Mouse (Mus musculus): Measurements from ENCODE around the gene Tmem234. TPM values are rescaled to one million over a fixed set of nuclear protein-coding genes. Genes with fewer than 3 reads are reported as not detected.

Gene Tmem234
- total RNA-seq, 2 experiments from 2014 or later, result 92.2 to 93.7 TPM

DNA sequence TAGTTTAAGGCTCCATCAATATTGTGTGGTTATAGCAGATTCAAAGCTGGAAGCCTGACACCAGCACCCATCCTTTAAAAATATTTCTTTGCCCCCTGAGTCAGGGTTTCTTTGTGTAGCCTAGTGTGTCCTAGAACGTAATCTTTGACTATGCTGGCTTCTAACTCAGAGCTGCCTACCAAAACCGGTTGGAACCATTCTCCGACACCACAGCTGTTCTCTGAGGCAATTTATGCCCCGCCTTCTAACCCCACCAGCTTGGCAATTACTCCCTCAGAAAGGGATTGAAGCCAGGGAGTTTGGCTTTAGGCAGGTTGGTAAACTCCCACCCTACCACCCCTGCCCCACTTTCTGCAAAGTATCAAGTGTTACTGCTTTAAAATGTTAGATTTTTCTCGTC, 41.3 kb downstream of the Tmem234 start:
- no peak for DNase-seq (ENCODE audit: low spot score in 2 of 2)
- intact Hi-C loops (cut with DNase I), result loop anchor here (2.0 to 5.0 kb wide), 2 partner anchors 17 to 51 kb away; no protein-coding TSS in a partner anchor

GRCm38 (mm10) chr4:129645204-129645603, 44.7 kb downstream of the Tmem234 start:
- no peak for DNase-seq (ENCODE audit: low spot score in 2 of 2)
- intact Hi-C loops (cut with DNase I), result no loop called here

DNA sequence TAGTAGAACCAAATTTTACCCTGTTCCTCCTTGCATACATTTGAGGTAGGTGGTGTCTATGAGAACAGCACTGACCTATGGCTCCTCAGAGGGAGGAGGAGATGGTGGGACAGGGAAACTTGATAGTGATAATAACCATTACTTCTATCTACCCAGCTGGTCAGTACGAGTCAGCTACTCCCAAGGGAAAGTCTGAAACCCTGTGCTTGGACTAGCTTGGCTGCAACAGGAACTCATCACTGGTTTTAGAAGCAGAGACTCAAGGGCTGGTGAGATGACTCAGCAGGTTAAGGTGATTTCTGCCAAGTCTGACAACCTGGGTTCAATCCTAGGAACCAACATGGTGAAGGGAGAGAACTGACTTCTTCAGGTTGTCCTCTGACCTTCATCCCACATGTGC, 48.2 kb downstream of the Tmem234 start:
- intact Hi-C loops (cut with DNase I), result no loop called here
- no peak for DNase-seq (ENCODE audit: low spot score in 2 of 2)

DNA sequence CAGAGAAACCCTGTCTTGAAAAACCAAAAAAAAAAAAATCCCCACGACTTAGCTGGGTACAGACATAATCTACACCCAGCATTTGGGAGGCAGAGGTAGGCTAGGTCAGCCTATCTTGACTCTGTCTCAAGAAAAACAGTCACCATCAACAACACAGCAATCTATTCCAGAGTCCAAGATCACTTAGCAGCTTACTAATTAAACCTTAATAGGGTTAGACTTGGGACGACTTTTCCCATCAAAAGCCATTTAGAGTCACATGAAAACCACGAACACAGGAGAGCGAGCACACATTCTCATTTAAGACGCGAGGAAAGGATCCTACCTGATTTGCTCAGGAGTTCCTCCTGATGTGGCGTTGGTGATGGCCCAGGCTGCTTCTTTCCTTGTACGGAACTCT, 49.9 kb downstream of the Tmem234 start:
- no peak for DNase-seq (ENCODE audit: low spot score in 2 of 2)
- intact Hi-C loops (cut with DNase I), result no loop called here

GRCm38 (mm10) chr4:129654770-129655169, 54.3 kb downstream of the Tmem234 start:
- DNase-seq (ENCODE audit: low spot score in 2 of 2), result no peak
- intact Hi-C loops (cut with DNase I), result no loop called here

DNA sequence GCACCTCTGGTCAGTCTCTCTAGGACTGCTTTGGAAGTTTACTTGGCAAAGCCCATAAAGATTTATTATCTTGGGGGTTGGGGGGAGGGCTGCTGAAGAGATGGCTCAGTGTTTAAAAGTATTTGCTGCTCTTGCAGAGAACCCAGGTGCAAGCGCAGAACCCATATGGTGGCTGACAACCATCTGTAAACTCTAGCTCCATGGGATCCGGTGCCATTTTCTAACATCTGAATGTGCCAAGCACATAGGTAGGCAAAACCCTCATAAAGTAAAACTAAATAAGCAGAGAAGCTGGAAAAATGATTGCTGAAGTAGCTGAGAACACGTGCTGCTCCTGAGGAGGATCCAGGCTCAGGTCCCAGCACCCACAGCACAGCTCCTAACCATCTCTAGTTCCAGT, 61.1 kb downstream of the Tmem234 start:
- intact Hi-C loops (cut with DNase I), result no loop called here

DNA sequence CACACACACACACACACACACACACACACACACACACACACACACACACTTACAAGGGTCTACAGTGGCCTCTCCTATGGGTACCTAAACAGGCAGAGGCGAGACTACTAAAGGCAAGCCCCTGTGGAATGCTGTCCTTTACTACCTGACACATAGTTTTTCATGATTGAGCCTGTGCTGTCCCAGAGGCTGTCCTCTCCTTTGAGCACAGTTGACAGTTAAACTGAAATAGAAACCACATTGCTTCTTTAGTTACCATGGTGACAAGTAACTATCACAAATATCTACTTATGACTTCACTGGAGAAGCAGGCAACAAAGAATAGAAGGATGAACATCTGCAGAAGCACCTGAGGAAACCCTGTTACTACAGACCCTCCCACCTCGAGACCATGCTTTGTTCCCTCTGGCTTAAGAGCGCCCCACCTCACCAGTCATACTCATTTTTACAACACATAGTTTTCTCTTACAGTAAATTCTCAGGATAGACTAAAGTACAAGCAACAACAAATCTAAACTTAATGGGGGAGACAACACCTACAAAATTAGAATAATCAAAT, 61.9 kb downstream of the Tmem234 start:
- DNase-seq (ENCODE audit: low spot score in 2 of 2), result no peak
- intact Hi-C loops (cut with DNase I), result no loop called here

More for the DNA sequence above, 61.1 kb downstream of the Tmem234 start:
- no peak for DNase-seq (ENCODE audit: low spot score in 2 of 2)

- intact Hi-C loops (cut with DNase I), result no loop called here
- DNase-seq (ENCODE audit: low spot score in 2 of 2), result no peak
Measured at GRCm38 (mm10) chr4:129671491-129672082, 71.1 kb downstream of the Tmem234 start.

GRCm38 (mm10) chr4:129672083-129672877, 71.8 kb downstream of the Tmem234 start, which contains the start of gene Kpna6:
TSS of gene Kpna6 (minus strand) at chr4:129672767.
- DNase-seq (ENCODE audit: low spot score in 2 of 2), result peak; percentile 95
- intact Hi-C loops (cut with DNase I), result no loop called here

GRCm38 (mm10) chr4:129672878-129673449, 72.5 kb downstream of the Tmem234 start:
- no peak for DNase-seq (ENCODE audit: low spot score in 2 of 2)
- intact Hi-C loops (cut with DNase I), result no loop called here

Small RNA genes lying within 50 kb of the gene (microRNA-seq; reads per million reads assigned to microRNA genes)
- gene Mir8119, result not detected

Other genes with a start within 250 kb of the Tmem234 start
- 1 to 10 TPM; 4.7 to 6.5 TPM for gene Zbtb8a, start 222.6 kb upstream of the Tmem234 start, total RNA-seq (2021)
- 1 to 10 TPM; 4.3 to 4.9 TPM for gene Zbtb8b, start 159.8 kb upstream of the Tmem234 start, total RNA-seq (2021)
- 10 to 100 TPM; 56.3 to 62.4 TPM for gene Bsdc1, start 139.1 kb upstream of the Tmem234 start, total RNA-seq (2021)
- gene Tssk3, start 109.6 kb upstream of the Tmem234 start, total RNA-seq (2021), result under 1 TPM; 0.42 to 0.52 TPM
- not detected for gene Fam229a, start 109.5 kb upstream of the Tmem234 start, total RNA-seq (2021)
- gene Marcksl1, start 87.1 kb upstream of the Tmem234 start, total RNA-seq (2021), result 100 to 1,000 TPM; 150 to 174 TPM
- 10 to 100 TPM; 27.0 to 27.4 TPM for gene Hdac1, start 58.0 kb upstream of the Tmem234 start, total RNA-seq (2021)
- gene Lck, start 27.0 kb upstream of the Tmem234 start, total RNA-seq (2021), result 1 to 10 TPM; 2.1 to 2.6 TPM
- not detected for gene Fam167b, start 22.1 kb upstream of the Tmem234 start, total RNA-seq (2021)
- gene Eif3i, start within 50 bp of the Tmem234 start, total RNA-seq (2021), result 100 to 1,000 TPM; 121 to 140 TPM
- 1 to 10 TPM; 2.9 to 7.7 TPM for gene Dcdc2b, start 13.6 kb downstream of the Tmem234 start, total RNA-seq (2021)
- gene Iqcc, start 18.4 kb downstream of the Tmem234 start, total RNA-seq (2021), result 10 to 100 TPM; 27.5 to 36.2 TPM
- gene Ccdc28b, start 23.3 kb downstream of the Tmem234 start, total RNA-seq (2021), result 10 to 100 TPM; 53.7 to 60.8 TPM
- gene Txlna, start 40.4 kb downstream of the Tmem234 start, total RNA-seq (2021), result 10 to 100 TPM; 40.2 to 45.3 TPM
- gene Kpna6, start 72.1 kb downstream of the Tmem234 start, total RNA-seq (2021), result 100 to 1,000 TPM in 1 of 2 experiments, 10 to 100 TPM in 1; 93.3 to 101 TPM
- 10 to 100 TPM; 10.3 to 18.0 TPM for gene Tmem39b, start 96.2 kb downstream of the Tmem234 start, total RNA-seq (2021)
- 10 to 100 TPM; 85.2 to 94.1 TPM for gene Khdrbs1, start 141.6 kb downstream of the Tmem234 start, total RNA-seq (2021)
- gene Ptp4a2, start 210.6 kb downstream of the Tmem234 start, total RNA-seq (2021), result 100 to 1,000 TPM; 119 to 127 TPM

All from left cerebral cortex, postnatal 36 days (tissue).